Mouse (Mus musculus) left cerebral cortex, postnatal 4 days (tissue): ENCODE measurements around the gene Rnf144b. TPM values are rescaled to one million over a fixed set of nuclear protein-coding genes. Genes with fewer than 3 reads are reported as not detected.

Experiments used
- DNase-seq: peaks from one replicate; pipeline ENCODE4 v3.0.0-alpha.2; 2022
- intact Hi-C: fragments of 180-260 bp; cut with DNase I; formaldehyde crosslinking; loops from one replicate; pipeline ENCODE4 v1.15.1; 2025
- total RNA-seq, 2 experiments: library from RNA; stranded (reverse); gene quantifications; 2 replicates each; pipeline ENCODE4 v1.2.3; 2021

Gene Rnf144b
- total RNA-seq = 1 to 10 TPM; 6.3 to 6.5 TPM

GRCm38 (mm10) chr13:47122537-47123430 lies at the start of gene Rnf144b:
Gene Rnf144b, plus strand, starts transcription at chr13:47122656.
- intact Hi-C loops = no loop called here
- DNase-seq = peak; percentile 17

DNA sequence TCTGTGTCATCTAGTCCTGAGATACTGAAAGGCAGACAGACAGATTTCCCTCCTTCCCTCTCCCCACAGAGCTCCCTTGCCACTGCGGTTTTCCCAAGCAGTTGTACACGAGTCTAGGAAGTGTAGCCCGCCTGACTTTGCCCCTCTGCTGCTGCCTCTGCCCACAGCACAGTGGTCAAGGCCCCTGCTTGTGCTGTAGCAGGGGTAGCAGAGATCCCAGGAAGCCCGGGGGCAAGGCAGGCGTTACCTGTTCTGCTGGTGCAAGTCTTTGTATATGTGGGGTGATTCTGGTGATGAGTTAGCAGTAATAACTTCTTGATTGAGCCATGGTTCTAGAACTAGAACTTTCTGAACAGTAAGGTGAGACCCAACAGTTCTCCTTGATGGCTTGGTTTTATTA lies 46.3 kb upstream of the Rnf144b start:
- DNase-seq = no peak
- intact Hi-C loops = no loop called here

GRCm38 (mm10) chr13:47077367-47077766 lies 45.1 kb upstream of the Rnf144b start:
- intact Hi-C loops = no loop called here
- DNase-seq = no peak

GRCm38 (mm10) chr13:47078799-47079198 lies 43.7 kb upstream of the Rnf144b start:
- DNase-seq = no peak
- intact Hi-C loops = no loop called here

- intact Hi-C loops = no loop called here
- no peak for DNase-seq
Measured at GRCm38 (mm10) chr13:47080905-47081505, 41.5 kb upstream of the Rnf144b start.

GRCm38 (mm10) chr13:47088433-47088832 lies 34.0 kb upstream of the Rnf144b start:
- DNase-seq = no peak
- intact Hi-C loops = no loop called here

DNA sequence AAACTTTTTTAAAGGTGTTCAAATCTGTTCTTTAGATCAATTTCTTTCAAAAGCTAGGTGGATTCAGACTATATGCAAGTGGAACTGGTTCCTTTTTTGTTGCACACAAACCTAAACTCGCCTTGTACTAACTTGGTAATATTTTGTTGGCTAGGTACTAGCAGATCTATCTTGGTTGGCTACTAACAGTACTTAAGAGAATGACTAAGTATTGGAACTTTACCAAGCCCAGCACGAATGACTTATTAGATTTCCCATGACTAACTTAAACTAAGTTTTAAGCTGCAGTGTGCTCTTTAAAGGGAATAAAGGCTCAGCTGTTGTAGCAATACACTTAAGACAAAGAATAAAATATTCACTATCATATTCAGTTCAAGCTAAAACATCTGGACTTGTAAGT lies 33.2 kb upstream of the Rnf144b start:
- intact Hi-C loops = no loop called here
- no peak for DNase-seq

DNA sequence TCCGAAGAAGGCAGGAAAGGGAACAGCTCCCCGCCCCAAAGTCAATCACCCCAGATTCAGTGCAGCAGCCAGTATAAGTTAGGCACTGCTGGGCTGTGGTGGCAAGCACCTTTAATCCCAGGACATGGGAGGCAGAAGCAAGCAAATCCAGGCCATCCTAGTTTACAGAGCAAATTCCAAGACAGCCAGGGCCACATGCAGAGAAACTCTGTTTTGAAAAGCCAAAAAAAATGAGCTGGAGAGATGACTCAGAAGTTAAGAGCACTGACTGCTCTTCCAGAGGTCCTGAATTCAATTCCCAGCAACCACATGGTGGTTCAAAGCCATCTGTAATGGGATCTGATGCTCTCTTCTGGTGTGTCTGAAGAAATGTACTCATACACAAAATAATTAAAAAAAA lies 28.7 kb upstream of the Rnf144b start:
- intact Hi-C loops = no loop called here
- no peak for DNase-seq

DNA sequence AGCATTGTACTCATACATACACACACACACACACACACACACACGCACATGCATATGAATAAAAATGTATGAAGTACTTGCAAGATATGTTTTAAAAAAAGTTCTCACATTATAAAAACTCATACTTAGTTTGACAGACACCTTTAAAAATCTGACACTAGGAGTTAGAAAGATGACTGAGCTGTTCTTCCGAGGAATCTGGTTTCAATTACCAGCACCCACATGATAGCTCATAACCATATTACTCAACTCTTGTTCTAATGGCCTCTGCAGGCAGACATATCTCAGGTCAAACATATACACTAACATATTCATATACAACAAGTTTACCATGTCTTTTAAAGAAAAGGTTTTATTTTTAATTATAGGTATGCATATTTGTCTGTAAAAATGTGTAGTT lies 25.9 kb upstream of the Rnf144b start:
- intact Hi-C loops = no loop called here

GRCm38 (mm10) chr13:47099265-47099664 lies 23.2 kb upstream of the Rnf144b start:
- no peak for DNase-seq
- intact Hi-C loops = no loop called here

More for the DNA sequence above, 25.9 kb upstream of the Rnf144b start:
- no peak for DNase-seq

- intact Hi-C loops = no loop called here
- DNase-seq = no peak
Measured at GRCm38 (mm10) chr13:47100587-47100986, 21.9 kb upstream of the Rnf144b start.

DNA sequence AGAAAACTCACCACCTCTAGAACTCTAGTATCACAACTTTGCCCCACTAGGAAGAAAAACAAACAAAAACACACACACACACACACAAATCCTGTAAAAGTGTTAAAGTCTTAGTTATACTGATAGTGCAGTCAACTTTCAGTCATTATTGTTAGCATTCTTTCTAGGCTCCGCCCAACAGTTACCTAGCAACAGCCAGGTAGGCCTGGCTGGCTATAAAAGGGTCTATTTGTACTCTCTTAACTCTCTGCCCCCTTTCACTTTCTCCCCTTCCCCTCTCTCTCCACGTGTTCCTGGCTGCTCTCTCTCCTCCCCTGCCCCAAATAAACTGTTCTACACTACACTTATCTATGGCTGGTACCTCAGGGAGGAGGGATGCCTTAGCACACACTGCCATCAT lies 18.3 kb upstream of the Rnf144b start:
- intact Hi-C loops = no loop called here

GRCm38 (mm10) chr13:47104856-47105541 lies 17.5 kb upstream of the Rnf144b start:
- peak; percentile 45 for DNase-seq
- intact Hi-C loops = no loop called here

More for the DNA sequence above, 18.3 kb upstream of the Rnf144b start:
- DNase-seq = no peak

DNA sequence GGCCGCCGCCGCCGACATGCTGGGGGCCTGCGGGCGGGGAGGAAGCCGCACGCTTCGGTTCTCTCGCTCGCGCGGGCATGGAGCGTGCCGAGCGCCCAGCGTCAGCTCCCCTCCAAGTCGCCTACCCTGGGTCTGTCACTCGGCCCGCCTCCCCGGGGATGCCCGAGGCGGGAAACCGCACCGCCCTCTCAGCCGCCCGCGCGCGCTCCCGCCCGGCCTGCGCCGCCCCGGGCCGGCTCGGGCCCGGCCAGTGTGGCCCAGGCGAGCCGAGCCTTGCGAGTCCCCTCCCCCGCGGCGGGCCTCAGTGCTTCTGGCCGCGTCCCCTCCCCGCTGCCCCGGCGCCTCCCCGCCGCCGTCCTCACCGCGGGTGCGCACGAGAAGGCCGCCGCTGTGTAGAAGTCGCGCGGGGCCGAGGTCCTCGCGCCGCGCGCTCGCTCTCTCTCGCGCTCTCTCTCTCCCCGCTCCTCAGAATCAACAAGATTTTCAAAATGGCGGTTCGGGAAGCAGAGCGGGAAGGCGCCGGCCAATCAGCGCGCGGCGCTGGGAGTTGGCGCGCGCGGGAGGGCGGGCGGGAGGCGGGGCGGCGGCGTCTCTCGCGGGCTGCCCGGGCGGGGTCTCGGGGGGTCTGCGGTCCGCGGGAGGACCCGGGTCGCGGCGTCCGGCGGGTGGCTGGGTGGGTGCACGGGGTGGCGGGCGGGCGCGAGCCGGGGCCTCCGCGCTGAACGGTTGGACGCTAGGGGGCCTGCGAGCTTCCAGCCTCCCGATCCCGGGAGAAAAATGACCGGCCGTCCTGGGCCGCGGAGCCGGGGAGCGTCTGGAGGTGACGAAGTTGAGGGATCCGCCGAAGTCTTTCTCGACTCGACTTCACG lies 16.5 kb upstream of the Rnf144b start, which contains the start of gene Dek:
TSS of gene Dek (minus strand) at position 491 of the 869 bp plus-strand sequence.
- intact Hi-C loops = no loop called here
- peak; percentile 89 for DNase-seq

DNA sequence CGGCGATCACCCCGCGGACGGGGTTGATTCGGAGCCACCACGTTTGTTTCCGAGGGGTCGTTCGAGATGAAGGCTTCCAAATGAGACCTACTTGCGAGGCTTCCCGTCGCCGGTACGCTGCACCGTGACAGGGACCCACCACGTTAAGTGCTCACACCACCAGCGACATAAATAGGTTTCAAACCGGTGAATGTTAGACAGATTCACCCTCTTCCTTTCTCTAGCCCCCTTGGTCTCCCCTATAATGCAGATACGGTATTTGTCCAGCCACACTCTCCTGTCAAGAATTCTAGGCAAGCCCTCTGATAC lies 15.9 kb upstream of the Rnf144b start:
- DNase-seq = no peak
- intact Hi-C loops = no loop called here

DNA sequence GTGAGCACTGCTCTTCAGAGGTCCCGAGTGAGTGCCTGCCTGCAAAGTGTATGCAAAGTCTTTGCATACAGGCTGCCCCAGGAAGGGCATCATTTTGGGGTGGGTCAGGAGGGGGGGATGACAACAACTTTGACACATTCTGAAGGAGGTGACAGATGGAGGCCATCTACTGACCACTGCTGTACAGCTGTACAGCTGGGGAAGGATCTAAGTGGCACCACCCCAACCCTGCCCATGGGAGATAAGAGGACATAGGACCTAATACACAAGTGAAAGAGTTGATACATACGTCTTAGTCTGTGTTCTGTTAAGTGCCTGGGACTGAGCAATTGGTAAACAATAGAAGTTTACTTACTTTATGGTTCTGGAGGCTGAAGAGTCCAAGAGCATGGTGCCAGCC lies 13.2 kb upstream of the Rnf144b start:
- intact Hi-C loops = no loop called here
- no peak for DNase-seq

DNA sequence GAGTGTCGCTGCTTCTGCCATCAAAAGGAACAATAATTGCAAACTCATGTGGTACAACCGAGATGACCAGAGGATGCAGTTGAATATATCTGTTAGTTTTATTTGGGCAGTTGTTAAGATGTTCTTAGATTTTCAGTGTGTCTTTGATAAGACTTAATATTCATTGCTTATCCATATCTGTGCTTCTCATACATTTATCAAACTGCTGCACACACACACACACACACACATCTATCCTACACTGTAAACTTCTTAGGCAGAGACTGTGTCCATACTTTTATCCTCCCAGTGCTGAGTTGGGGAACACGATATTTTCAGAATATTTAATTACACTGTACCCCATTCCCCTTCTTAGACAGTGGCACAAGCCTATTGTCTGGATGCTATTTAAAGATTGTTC lies 11.3 kb upstream of the Rnf144b start:
- intact Hi-C loops = no loop called here
- DNase-seq = no peak

DNA sequence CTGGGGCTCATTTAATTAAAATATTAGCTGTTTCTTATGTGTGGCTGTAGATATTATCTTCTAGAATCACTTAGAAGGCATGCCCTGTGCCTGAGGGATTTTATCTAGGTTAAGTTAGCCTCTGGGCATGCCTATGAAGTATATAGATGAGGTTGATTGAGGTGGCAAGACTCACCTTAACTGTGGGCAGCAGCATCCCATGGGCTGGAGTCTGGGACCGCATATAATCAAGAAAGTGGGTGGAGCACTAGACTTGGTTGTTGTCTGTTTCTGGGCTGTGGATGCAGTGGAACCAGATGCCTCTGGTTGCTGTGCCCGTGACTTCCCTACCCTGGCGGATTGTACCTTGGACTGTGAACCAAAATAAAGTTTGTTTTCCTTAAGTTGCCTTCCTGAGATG lies 10.4 kb upstream of the Rnf144b start:
- intact Hi-C loops = no loop called here
- no peak for DNase-seq

GRCm38 (mm10) chr13:47112924-47113323 lies 9.5 kb upstream of the Rnf144b start:
- intact Hi-C loops = no loop called here
- DNase-seq = no peak

DNA sequence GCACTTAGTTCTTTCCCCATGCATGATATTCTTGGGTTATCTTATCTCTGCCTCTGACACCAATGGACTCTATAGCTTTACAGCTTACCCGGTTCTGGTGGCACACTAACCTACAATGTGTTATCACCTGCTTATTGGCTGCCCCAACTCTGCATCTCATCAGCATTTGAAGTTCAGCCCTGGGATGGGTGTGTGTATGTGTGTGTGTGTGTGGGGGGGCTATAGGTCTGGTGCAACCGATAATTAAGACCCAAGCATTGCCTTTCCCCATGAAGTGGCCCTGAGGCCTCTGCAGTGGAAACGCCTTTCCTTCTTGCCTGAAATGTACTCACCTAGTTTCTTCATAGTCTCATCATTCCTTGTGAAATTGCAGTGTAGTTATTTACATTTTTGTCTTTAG lies 6.5 kb upstream of the Rnf144b start:
- intact Hi-C loops = no loop called here
- DNase-seq = no peak
